Mouse (Mus musculus) CH12.LX (cell line): ENCODE data around the gene Gm3415. TPM values are rescaled to one million over a fixed set of nuclear protein-coding genes. Genes with fewer than 3 reads are reported as not detected.
"Not testable (repeated sequence)": the region's sequence is repeated elsewhere in the genome, so short reads cannot be mapped to it uniquely, and the experiment has no call there.

ENCODE experiments used
- DNase-seq: peaks from one replicate; pipeline ENCODE4 v3.0.0-alpha.2; 2013; ENCODE audit errors: extremely low read depth
- H3K27ac ChIP-seq: 2 replicates; pipeline ENCODE4 v1.5.1; 2012; ENCODE audit warnings: low read depth, mild to moderate bottlenecking, control low read depth, moderate library complexity; ENCODE audit not compliant: insufficient read depth
- H3K27me3 ChIP-seq: replicated peaks from 2 replicates; pipeline ENCODE3; 2012; ENCODE audit warnings: inconsistent platforms
- H3K36me3 ChIP-seq, 2 experiments: replicated peaks in 1 of 2; 2 replicates each; pipeline versions ENCODE3 to v1.6.1; 2012; ENCODE audit warnings: inconsistent platforms in 1 of 2, low read length in 1 of 2, mild to moderate bottlenecking in 1 of 2, mixed read lengths in 1 of 2, moderate library complexity in 1 of 2; ENCODE audit not compliant: control insufficient read depth in 1 of 2, insufficient read depth in 1 of 2
- H3K4me1 ChIP-seq, 2 experiments: 2 replicates each; pipeline ENCODE4 v1.6.1; 2012; ENCODE audit warnings: inconsistent platforms in 1 of 2, moderate library complexity in 1 of 2; ENCODE audit not compliant: insufficient read depth in 2 of 2, control insufficient read depth in 1 of 2
- H3K4me2 ChIP-seq: 2 replicates; pipeline ENCODE4 v1.6.1; 2012; ENCODE audit warnings: low read depth, mild to moderate bottlenecking, control low read depth; ENCODE audit not compliant: poor library complexity, insufficient read depth, severe bottlenecking
- H3K4me3 ChIP-seq, 3 experiments: fragments of 150-350 bp in 1 of 3; sonication (generic) in 1 of 3; replicated peaks in 1 of 3; 2 replicates each; pipeline versions ENCODE3 to v1.5.1; 2011 to 2012; ENCODE audit warnings: low read depth in 2 of 3, low read length in 2 of 3, mild to moderate bottlenecking in 2 of 3, moderate library complexity in 2 of 3, control low read depth in 1 of 3, improper control_type of control experiment in 1 of 3, inconsistent platforms in 1 of 3, mixed read lengths in 1 of 3; ENCODE audit not compliant: poor library complexity in 1 of 3
- H3K79me2 ChIP-seq: replicated peaks from 2 replicates; pipeline ENCODE4 v1.6.1; 2012; ENCODE audit warnings: mild to moderate bottlenecking, moderate library complexity; ENCODE audit not compliant: control insufficient read depth, poor library complexity, insufficient read depth, severe bottlenecking; ENCODE audit errors: extremely low read depth
- H3K9ac ChIP-seq: 2 replicates; pipeline ENCODE4 v1.6.1; 2012; ENCODE audit warnings: low read depth, mild to moderate bottlenecking, control low read depth, moderate library complexity; ENCODE audit not compliant: insufficient read depth
- H3K9me3 ChIP-seq: replicated peaks from 2 replicates; pipeline ENCODE3; 2012; ENCODE audit warnings: low read length, inconsistent platforms, mixed read lengths
- CTCF ChIP-seq, 2 experiments: IDR thresholded peaks in 1 of 2; conservative IDR thresholded peaks in 1 of 2; 2 replicates each; pipeline ENCODE4 v1.5.1; 2011 to 2012; ENCODE audit warnings: low read depth in 2 of 2, low read length in 2 of 2, improper control_type of control experiment in 1 of 2, inconsistent platforms in 1 of 2, mild to moderate bottlenecking in 1 of 2, moderate library complexity in 1 of 2
- EP300 ChIP-seq: IDR thresholded peaks from 2 replicates; pipeline ENCODE4 v1.6.1; 2011; ENCODE audit warnings: low read length, improper control_type of control experiment
- RAD21 ChIP-seq: IDR thresholded peaks from 2 replicates; pipeline ENCODE4 v1.6.1; 2011; ENCODE audit warnings: low read depth, mild to moderate bottlenecking, low read length, improper control_type of control experiment, moderate library complexity
- SMC3 ChIP-seq: IDR thresholded peaks from 2 replicates; pipeline ENCODE4 v1.6.1; 2011; ENCODE audit warnings: low read depth, low read length, improper control_type of control experiment
- TCF12 ChIP-seq: IDR thresholded peaks from 2 replicates; pipeline ENCODE4 v1.6.1; 2014; ENCODE audit warnings: low read depth, mild to moderate bottlenecking, inconsistent platforms, low read length, improper control_type of control experiment
- UBTF ChIP-seq: IDR thresholded peaks from 2 replicates; pipeline ENCODE4 v1.6.1; 2012; ENCODE audit warnings: low read depth, mild to moderate bottlenecking, inconsistent platforms, low read length, improper control_type of control experiment, moderate library complexity
- USF2 ChIP-seq: conservative IDR thresholded peaks from 2 replicates; pipeline ENCODE4 v1.6.1; 2011; ENCODE audit warnings: low read depth, low read length, improper control_type of control experiment
- ZKSCAN1 ChIP-seq: IDR thresholded peaks from 2 replicates; pipeline ENCODE4 v1.6.1; 2012; ENCODE audit warnings: low read depth, inconsistent platforms, low read length, improper control_type of control experiment, borderline replicate concordance
- dilution Hi-C: fragments of 300-500 bp; cut with MboI; formaldehyde crosslinking; loops from 2 replicates; pipeline ENCODE4 v1.14.3; 2020; ENCODE audit warnings: low sequenced_read_pairs; ENCODE audit not compliant: extremely low pct_unique_long_range_greater_than_20kb, extremely low pct_ligation_motif_present
- in situ Hi-C: fragments of 300-500 bp; cut with MboI; formaldehyde crosslinking; loops from 3 replicates; pipeline ENCODE4 v1.14.3; 2019; ENCODE audit warnings: low sequenced_read_pairs, low pct_ligation_motif_present, low pct_unique_long_range_greater_than_20kb, mixed read lengths
- polyA plus RNA-seq: library from polyadenylated mRNA; unstranded; fragments of >175 nt; gene quantifications from 2 replicates; pipeline ENCODE4 v1.2.1, GENCODE M21; 2012; ENCODE audit warnings: low read depth; ENCODE audit not compliant: insufficient read length
- total RNA-seq, 2 experiments: library from RNA; depleted of rRNA; stranded (reverse); fragments of 300-350 nt in 1 of 2; fragments of >200 nt in 1 of 2; gene quantifications; 2 replicates each; pipeline ENCODE4 v1.2.3; 2012 to 2014

Gm3415 gene
- total and polyA plus RNA-seq, 3 experiments = not detected

GRCm38 (mm10) chr5:146564259-146564658 is 8.3 kb downstream of the Gm3415 start:
- no peaks in the 10 kb centered on the region for H3K36me3 ChIP-seq
- in situ Hi-C loops (loop anchor here (5.0 kb wide), 1 partner anchor 108 kb away; no protein-coding TSS in a partner anchor), dilution Hi-C loops (no loop called here)
- DNase-seq = no peak
- no peaks in the 10 kb centered on the region for H3K4me1 ChIP-seq
- TF ChIP-seq USF2 (no peak), RAD21 (peak; percentile 56), CTCF (conservative IDR thresholded peaks at IDR 0.05 in 1 of 2, IDR thresholded peaks at IDR 0.05 in 1 of 2; ENCODE audit: low read depth in 2 of 2, low read length in 2 of 2) (peak in 1 of 2 experiments; percentile 52; a peak in 2 of 4 replicates), TCF12 (no peak), EP300 (no peak), SMC3 (peak; percentile 36; the same call in 1 of the 2 replicates), ZKSCAN1 (no peak)
- H3K4me2 ChIP-seq = no peak overlapping the region
- H3K9ac ChIP-seq = no peak overlapping the region
- H3K27me3 ChIP-seq = no peaks in the 10 kb centered on the region
- H3K9me3 ChIP-seq = peaks cover 2% of the 10 kb centered on the region
- no peak overlapping the region for H3K4me3 ChIP-seq
- H3K27ac ChIP-seq = no peak overlapping the region
- no peaks in the 10 kb centered on the region for H3K79me2 ChIP-seq

DNA sequence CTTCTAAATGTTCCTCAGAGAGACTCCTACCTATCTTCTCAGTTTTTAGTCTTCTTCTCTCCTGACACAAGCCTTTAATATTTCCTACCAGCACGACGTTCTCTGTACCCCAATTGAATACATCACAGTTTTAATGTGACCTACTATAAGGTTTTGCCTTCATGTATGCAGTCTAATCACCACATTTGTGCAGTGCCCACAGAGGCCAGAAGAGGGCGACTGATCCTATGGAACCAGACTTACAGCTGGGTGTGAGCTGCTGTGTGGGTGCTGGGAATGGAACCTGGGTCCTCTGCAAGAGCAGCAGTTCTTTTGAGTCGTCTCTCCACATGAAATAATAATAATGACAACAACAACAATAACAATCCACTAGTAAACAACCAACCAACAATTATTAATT is 11.1 kb downstream of the Gm3415 start:
- Histone ChIP-seq H3K9ac (no peak overlapping the region), H3K27ac (no peak overlapping the region), H3K4me2 (no peak overlapping the region), H3K9me3 (peaks cover 2% of the 10 kb centered on the region), H3K79me2 (no peaks in the 10 kb centered on the region), H3K36me3 (no peaks in the 10 kb centered on the region), H3K4me3 (no peak overlapping the region), H3K27me3 (no peaks in the 10 kb centered on the region), H3K4me1 (no peaks in the 10 kb centered on the region)
- in situ Hi-C loops = no loop called here
- peak; percentile 25 for DNase-seq
- dilution Hi-C loops = no loop called here
- peak in 1 of 2 experiments; percentile 56; a peak in 3 of 4 replicates for TF ChIP-seq CTCF (conservative IDR thresholded peaks at IDR 0.05 in 1 of 2, IDR thresholded peaks at IDR 0.05 in 1 of 2; ENCODE audit: low read depth in 2 of 2, low read length in 2 of 2)
- TF ChIP-seq SMC3 = peak; percentile 51; the same call in 1 of the 2 replicates
- TF ChIP-seq UBTF = no peak
- peak; percentile 24 for TF ChIP-seq RAD21

DNA sequence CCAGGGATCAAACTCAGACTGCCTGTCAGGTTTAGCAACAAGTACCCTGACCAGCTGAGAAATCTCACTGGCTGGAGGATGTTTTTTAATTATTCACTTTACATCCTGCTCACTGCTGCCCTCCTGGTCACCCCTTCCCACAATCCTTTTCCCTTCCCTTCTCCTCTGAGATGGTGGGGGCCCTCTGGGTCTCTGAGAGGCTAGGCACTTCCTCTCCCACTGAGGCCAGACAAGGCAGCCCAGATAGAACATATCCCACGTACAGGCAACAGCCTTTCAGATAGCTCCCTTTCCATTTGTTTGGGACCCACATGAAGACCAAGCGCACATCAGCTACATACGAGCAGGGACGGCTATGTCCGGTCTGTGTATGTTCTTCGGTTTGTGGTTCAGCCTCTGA is 14.2 kb downstream of the Gm3415 start:
- H3K9ac ChIP-seq, H3K27me3 ChIP-seq, H3K27ac ChIP-seq, DNase-seq, H3K9me3 ChIP-seq, H3K4me1 ChIP-seq, H3K79me2 ChIP-seq, dilution Hi-C loops, H3K4me3 ChIP-seq, in situ Hi-C loops, H3K4me2 ChIP-seq, H3K36me3 ChIP-seq: not testable (repeated sequence)

DNA sequence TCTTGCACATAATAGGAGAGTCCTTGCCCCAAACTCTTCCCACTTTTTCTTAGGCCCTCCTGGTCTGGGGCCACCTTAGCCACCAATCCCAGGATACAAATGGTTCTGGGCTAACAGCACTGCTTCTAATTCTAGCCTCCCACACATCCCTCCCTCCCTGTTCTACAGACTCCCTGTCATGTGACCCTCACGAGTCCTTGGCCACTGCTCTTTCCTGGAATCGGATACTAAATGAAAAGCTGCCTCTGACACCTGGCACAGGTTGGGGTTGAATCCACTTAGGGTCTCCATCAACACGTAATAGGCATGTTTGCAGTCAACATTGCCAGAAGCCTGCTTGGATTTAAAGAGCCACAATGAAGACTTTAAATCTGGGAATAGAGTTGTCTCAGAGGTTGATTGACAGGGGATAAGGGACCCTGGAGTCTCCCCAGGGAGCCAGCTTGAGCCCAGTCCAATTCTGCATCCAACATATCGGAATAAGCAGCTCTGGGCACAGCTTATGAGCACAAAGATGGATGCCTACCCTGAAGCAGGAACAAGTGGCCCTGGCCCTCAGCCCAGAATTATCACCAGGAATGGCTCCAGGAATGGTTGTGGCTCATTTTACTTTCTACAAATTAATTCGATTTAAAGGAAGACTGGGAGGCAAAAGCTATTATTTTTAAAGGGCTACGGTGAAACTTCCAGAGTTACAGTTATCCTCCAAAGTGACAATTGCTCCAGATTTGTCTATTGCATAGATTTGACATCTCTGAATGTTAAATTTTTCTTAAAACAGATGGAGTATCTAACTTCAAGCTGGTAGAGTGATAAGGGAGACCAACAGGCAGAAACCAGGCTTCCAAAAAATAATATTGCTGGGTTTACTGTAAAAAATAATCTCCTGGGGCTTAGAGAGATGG is 16.1 kb downstream of the Gm3415 start:
- H3K79me2 ChIP-seq, H3K27ac ChIP-seq, H3K9me3 ChIP-seq, in situ Hi-C loops, H3K4me2 ChIP-seq, DNase-seq, H3K4me3 ChIP-seq, dilution Hi-C loops, H3K36me3 ChIP-seq, H3K27me3 ChIP-seq, H3K9ac ChIP-seq, H3K4me1 ChIP-seq: not testable (repeated sequence)
